Mouse (Mus musculus) brain, adult 10 weeks (tissue): ENCODE results near the gene Shq1. TPM values are rescaled to one million over a fixed set of nuclear protein-coding genes. Genes with fewer than 3 reads are reported as not detected.

ENCODE experiments used
- polyA plus RNA-seq: library from polyadenylated mRNA; stranded (reverse); fragments of 350-450 nt; fragmentation: Illumina TruSeq; extraction: RNeasy Lipid Tissue Mini Kit (QIAGEN cat#74804); gene quantifications from one replicate; pipeline ENCODE4 v1.2.3, GENCODE M21; 2015; ENCODE audit warnings: low read depth, low replicate concordance

The Shq1 gene
- 4.6 TPM for polyA plus RNA-seq

GRCm38 (mm10) chr6:100670880-100671344 is at the start of gene Shq1:
TSS of gene Shq1 (minus strand) at chr6:100671157.

GRCm38 (mm10) chr6:100704574-100705365 is 33.8 kb upstream of the Shq1 start, which contains the start of gene Gxylt2:
TSS of gene Gxylt2 (plus strand) at chr6:100704734.

Other genes starting within 250 kb of the Shq1 start
- gene Gxylt2, start 33.6 kb upstream of the Shq1 start, polyA plus RNA-seq = 0.52 TPM
- 70.9 TPM for gene Ppp4r2, start 162.5 kb upstream of the Shq1 start, polyA plus RNA-seq